Mouse (Mus musculus) naive thymus-derived CD4-positive, alpha-beta T cell, adult 2 months (primary cell): ENCODE measurements around the gene Sh3bp1.

Experiments
- DNase-seq: peaks from one replicate; pipeline ENCODE4 v3.0.0-alpha.2; 2011; ENCODE audit warnings: low read depth

The Sh3bp1 gene

DNA sequence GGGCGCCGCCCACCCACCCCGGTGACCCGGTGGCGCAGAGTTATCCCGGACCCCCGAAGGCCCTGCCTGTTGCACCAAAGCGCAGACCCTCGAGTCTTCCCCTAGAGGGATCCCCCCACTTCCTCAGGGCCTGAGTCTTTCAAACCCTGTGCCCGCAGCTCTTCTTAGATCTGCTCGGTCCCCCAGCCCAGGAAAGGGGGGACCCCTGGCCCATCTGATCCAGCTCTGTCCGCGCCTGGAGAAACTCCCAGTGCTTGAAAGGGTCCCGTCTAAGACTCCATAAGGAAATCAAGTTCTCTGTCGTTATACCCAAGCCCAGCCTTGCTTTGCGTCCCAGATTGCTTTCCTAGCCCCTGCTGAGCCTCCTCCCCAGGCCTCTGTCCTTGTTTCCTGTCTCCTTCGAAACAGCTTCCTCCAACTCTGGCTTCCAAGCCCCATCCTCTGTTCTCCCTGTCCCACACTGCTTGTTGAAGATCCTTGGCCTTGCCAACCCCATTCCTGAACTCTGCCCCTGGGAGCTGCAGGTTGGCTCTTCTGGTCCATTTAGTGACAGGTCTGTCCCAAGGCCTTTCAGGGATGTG is 21.7 kb upstream of the Sh3bp1 start:
- DNase-seq: peak; percentile 45

DNA sequence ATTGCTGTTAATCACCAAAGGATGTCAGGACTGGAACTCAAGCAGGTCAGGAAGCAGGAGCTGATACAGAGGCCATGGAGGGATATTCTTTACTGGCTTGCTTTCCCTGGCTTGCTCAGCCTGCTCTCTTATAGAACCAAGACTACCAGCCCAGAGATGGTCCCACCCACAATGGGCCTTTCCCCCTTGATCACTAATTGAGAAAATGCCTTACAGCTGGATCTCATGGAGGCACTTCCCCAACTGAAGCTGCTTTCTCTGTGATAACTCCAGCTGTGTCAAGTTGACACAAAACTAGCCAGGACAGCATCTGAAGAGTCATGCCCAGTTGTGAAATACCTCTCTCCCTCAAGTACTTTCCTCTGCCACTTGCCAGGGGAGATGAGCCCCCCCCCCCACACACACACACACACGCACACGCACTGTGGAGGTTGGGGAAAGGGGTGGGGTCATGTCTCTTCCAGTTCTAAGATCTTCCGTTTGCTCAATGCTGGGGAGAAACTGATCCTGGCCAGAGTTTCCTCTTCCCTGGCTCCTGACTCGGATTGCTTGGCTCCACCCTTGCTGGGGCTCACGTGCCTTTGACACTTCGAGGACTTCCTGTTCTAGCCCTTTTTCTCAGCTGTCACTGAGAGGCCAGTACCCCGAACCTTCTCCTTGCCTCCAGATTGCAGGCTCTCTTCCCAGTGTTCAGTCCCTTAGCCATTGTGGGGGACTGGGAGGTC is 20.6 kb upstream of the Sh3bp1 start:
- peak; percentile 58 for DNase-seq

DNA sequence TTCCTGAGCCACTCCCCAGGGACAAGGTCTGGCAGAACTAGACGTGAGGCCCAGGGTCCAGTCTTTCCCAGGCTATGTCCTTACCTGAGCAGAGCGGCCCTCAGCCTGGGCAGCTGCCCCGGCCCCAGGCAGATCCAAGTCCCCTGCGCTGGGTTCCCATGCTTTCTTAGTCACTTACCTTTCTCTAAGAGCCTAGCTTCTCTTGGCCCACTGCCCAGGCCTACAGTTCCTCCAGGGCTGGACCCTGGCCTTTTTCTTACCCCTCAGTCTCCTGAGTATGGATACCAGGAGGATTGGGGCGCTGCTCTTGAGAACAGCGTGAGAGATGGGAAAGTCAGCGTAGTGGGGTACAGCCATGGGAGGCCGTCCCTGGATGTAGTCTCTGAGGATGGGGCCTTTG is 19.1 kb upstream of the Sh3bp1 start:
- no peak for DNase-seq

DNA sequence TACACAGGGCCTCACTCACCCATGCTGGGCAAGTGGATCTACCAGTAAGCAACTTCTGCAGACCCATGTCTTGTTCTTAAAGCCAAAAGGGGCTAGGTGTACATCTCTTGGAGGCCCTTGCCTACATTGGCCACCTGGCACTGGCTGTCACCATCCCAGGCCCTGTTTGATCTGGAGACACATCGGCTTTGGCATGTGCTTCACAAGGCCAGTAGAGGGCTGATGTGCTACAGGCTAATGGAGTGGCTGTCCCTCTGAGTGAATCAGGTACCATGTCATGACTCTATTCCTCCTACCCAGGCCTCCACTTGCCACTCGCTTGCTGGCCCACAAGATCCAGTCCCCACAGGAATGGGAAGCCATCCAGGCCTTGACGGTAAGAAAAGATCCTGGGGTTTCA is 17.7 kb upstream of the Sh3bp1 start:
- peak; percentile 35 for DNase-seq

DNA sequence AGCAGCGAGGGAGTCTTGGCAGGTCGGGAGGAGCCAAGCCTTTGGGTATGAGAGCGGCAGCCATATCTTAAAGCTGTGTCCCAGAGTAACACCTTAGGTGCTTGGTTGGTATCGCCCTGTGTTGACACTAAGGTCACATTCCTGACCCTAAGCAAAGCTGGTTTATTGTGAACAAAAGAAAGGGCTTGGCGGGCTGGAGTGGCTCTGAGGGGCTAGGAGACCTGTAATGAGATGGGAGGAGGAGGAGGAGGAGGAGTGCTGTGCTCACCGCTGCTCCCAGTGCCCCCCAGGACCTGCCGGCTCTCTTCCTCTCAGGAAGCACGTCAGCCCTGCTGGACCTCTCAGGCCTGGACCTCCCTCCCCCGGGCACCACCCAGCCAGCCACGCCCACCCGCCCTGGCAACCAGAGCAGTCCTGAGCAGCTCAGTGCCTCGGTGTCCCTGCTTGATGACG is 10.1 kb upstream of the Sh3bp1 start:
- DNase-seq: no peak

DNA sequence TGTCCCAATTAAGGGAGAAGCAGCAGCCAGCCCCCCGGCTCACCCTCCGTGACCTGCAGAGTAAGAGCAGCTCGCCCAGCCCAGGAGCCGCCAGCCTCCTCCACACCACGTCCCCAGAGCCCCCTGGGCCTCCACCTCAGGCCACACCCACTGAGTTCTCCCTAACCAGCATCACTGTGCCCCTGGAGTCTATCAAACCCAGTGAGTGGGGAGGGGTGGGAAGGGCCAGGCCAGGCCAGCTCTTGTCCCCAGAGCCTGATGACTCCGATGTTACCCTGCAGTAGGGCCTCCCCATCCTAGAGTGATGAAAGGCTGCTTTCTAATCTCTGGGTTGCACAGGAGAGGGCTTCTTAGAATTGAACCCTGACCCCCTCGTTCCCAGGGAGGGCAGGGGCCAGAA is 7.1 kb upstream of the Sh3bp1 start:
- no peak for DNase-seq

DNA sequence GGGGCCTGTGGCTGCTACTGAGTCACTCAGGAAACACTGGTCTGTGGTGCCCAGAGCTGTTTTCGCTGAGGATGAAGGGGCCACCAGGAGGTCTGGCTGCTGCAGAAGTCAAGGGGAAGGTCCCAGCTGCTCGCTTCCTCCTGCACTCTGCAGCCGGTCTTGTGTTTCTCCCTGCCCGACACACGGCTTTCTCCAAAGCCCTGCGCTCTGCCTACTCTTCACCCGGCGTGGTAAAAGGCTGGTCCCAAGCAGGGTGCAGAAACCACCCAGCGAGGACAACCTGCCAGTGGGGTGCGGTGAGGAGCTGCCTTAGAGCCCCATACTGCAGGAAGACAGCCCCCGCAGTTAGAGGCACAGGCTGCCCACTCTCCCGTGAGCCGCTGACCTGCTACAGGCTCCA is 4.8 kb upstream of the Sh3bp1 start:
- peak; percentile 54 for DNase-seq

DNA sequence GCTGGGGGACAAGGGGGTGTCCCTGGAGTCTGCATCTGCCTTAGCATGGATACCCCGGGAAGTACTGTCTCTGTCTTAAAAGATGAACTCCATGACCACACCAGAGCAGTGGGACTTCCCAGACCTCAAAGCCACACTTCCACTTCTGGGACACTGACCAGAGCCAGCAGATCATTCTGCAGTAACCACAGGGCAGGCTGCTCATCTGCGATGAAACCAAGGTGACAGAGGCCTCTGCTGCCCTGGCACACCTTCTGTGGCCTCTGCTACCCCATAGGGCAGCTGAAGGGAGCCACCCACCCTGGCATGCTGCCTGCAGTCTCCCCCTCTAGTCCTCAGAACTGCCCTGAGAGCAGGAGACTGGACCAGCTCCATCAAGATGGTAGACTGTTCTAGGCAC is 3.8 kb upstream of the Sh3bp1 start:
- DNase-seq: no peak

DNA sequence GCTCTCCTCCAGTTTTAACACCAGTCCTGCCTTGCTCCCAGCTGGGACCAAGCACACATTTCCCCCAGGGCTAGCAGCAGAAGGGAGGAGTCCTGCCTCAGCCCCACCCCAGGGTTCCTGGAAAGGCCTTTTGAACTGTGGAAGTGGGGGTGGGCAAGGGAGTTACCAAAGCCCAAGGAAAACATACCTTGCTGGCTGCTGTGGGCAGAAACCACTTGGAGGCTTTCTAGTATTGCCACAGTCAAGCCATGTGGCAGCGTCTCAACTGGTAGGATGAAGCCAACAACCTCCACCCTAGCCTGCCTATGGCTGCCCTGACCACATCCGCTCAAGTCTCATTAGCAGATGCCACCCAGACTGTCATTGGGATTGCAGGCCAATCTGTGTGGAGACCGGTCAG is 3.4 kb upstream of the Sh3bp1 start:
- peak; percentile 65 for DNase-seq

DNA sequence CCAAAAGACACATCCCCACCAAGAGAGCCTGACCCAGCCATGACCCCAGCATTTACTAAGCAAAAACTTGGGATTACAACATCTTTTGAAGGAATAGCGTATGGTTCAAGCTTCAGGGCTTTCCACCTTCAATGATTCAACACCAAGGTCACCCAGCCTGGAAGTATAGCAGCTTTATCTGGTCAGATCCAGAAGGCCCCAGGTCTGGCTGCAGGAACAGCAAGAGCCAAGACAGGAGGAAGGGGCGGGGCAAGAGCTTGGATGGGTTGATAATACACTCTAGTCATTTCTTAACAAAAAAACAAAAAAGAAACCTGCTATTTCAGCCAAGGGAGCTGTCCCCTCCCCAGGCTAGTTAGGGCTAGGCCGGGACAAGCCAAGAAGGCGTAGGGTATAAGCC is 2.1 kb upstream of the Sh3bp1 start:
- DNase-seq: no peak

DNA sequence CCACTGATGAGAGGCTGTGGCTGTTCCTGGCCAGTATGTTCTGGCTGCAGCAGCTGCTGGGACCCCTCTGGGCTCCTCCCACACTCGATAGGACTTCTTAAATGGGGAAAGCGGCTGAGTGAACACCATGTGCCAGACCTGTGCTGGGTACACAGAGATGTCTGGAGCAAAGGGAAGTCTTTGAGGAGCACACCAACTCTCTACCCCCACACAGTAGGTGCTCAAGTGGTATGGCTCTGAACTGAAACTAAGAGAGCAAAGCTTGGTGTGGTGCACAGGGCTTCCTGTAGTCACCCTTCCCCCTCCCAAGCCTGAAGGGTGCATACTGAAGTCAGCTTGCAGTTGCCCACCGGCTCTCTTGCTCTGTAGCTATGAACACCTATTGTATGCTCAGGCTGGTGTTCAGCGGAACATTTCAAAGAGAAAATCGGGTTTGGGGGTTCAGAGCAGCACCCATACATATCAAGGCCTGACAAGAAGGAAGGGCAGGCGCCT is 1.0 kb upstream of the Sh3bp1 start:
- peak; percentile 75 for DNase-seq

DNA sequence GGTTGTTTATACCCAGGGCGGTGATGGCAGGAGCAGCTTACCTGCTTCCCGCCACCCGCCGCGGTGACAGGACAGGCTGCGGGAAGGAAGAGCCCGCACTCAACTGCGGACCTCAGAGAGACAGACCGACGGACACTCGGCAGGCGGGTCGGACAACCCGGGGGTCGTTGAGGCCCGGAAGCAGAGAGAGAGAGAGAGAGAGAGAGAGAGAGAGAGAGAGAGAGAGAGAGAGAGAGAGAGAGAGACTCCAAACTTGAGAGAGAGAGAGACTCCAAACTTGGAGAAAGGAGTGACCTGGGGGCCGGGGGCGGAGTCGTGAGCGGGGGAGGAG is 194 bp upstream of the Sh3bp1 start, which contains the start of gene Gm49510:
Gene Gm49510 (plus strand): TSS at position 259 of the 331 bp plus-strand sequence.
- no peak for DNase-seq

DNA sequence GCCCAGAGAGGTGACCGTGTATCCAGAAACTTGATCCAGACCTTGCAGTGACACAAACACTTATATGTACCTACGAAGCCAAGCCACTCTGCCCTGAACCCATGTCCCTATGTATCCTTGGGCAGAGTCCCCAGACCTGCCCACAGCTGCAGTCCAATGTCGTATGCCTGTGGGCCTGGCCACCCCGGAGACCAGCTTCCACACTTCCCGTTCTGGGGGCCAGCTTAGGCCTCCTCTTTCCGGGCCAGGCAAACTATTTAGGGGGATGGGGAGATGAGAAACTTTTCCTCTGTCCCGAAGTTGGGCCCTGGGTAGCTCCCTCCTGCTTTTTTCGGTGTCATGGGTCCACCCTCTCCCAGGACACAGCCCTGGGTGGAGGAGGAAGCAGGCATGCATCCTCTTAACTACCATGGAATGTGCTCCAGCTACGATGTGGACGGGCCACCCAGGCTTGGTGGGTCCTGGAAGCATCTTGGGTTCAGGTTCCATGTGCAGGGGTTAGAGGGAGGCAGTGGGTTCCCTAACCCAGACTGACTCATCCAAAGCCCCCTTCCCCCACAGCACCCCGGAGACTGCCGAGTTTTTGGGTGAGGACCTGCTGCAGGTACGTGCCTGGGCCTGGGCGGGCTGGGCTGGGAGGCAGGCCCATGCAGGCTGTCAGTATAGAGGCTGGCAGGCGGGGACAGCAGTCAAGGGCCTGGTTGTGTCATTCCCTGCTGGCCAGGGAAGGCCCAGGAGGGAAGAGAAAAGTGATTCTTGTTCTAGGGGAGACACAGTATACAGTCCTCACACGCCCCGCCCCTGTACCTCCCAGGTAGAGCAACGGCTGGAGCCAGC is 1.2 kb downstream of the Sh3bp1 start:
- DNase-seq: peak; percentile 31

DNA sequence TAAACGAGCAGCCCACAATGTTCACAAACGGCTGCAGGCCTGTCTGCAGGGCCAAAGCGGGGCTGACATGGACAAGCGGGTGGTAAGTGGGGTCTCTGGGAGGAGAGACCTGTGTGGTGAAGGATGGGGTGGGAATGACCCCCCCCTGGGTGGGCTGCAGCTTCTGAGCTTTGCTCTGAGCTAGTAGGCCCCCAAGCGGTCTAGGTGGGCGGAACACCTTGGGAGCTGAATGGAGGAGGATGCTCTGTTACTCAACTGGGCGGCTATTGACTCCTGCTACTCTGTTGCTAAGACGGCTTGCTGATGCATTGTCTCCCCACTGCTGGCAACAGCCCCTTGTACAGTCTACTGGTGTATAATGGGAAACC is 1.8 kb downstream of the Sh3bp1 start:
- peak; percentile 47 for DNase-seq

DNA sequence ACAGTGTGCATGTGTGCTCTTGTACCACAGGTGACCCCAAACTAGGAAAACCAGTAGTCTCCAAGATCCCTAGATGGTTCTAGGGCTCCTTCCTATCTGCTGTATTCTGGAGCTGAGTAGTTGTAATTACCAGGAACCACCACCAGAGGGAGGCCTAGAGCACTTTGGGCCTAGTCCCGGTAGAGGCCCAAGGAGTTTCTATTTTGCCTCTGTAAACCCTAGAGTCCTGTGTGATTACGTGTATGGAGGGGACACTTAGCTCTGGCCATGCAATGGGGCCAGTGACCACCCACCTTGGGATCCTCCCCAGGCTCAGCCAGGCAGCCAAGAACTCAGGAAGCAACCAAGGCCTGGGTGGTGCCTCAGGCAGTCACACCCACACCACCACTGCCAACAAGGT is 3.7 kb downstream of the Sh3bp1 start:
- DNase-seq: peak; percentile 92

DNA sequence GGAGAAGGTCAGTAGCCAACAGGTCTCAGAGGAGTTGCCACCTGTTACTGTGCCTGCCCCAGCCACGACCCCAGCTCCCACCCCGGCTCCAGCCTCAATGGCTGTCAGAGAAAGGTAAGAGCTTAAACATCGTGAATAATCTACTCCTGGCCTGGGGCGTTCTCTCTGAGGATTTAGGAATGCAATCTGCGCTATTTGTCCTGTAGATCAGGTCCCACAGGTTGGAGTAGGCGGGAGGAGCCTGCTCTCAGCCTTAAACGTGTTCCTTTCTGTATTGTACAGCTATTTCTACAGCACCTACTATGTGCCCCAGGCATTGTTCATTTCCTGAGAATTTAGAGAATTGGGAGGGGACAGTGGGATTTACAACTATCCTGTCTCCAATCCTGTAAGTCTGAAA is 8.8 kb downstream of the Sh3bp1 start:
- no peak for DNase-seq

DNA sequence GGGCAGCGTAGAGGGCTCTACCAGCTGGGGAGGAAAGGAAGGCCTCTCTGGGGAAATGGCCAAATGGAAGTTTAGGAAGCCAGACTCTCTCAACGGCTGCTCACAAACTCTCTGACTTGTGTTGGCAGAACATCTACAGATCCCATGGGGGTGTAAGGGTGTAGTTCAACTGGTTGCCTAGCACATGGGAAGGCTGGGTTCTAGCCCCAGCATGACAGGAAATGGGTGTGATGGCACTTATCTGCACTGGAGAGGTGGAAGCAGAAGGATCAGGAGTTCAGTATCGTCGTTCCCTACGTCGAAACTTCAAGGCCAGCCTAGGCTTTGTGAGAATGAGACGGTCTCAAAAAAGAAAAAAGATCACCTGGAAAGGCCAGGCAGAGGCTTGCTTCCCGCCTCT is 9.4 kb downstream of the Sh3bp1 start:
- no peak for DNase-seq

DNA sequence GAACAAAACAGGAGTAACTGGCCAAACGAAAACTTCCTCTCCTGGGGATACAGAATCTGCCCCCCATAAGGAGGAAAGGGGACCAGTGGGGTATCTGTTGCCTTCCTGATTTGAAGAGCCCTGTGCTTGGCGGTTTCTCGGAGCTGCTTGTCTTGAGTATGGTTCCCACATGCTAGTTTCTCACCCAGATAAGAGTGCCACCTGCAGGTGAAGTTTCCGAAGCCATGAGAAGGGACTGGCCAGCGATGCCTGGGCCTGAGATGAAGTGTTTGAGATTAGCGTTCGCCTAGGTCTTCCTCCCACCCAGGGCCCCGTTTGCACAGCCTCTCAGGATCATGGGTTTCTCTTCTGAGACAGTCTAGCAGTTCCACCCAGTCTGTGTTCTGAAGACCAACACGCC is 12.5 kb downstream of the Sh3bp1 start:
- peak; percentile 68 for DNase-seq

DNA sequence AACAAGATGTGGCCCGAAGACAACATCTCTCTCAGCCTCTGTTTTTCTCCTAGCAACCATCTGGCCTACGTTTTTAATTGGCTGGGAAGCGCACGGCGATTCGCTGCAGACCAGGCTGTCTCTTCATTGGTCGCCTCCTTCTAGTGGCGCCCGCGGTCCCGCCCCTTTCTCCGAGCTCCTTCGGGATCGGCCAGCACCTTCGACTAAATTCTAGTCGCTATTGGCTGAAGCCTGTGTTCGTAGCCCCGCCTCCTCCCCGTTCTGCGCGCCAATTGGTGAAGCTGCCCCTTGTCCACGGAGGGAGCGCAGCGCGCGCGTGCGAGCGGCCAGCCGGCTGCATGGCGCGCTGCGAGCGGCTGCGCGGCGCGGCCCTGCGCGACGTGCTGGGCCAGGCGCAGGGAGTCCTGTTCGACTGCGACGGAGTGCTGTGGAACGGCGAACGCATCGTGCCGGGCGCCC is 14.1 kb downstream of the Sh3bp1 start, which contains the start of gene Pdxp:
Gene Pdxp (plus strand): TSS at position 288 of the 459 bp plus-strand sequence.
- DNase-seq: peak; percentile 97

DNA sequence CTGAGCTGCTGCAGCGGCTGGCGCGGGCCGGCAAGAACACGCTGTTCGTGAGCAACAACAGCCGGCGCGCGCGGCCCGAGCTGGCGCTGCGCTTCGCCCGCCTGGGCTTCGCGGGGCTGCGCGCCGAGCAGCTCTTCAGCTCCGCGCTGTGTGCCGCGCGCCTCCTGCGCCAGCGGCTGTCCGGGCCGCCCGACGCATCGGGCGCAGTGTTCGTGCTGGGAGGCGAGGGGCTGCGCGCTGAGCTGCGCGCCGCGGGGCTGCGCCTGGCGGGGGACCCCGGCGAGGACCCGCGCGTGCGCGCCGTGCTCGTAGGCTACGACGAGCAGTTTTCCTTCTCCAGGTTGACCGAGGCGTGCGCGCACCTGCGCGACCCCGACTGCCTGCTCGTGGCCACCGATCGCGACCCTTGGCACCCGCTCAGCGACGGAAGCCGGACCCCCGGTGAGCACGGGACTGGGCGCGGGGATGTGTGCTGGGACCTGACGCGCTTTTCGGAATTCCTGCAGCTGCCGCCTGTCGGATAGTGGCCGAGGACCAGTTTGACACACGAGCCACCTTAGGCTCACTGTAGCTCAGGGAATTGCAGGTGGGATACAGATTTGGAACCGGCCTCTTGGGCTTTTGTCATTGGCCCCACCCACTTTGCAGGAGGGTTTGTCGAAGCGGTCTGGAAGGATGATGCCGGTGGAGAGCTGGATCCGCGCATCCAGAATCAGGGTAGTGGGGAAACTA is 14.7 kb downstream of the Sh3bp1 start:
- peak; percentile 53 for DNase-seq

DNA sequence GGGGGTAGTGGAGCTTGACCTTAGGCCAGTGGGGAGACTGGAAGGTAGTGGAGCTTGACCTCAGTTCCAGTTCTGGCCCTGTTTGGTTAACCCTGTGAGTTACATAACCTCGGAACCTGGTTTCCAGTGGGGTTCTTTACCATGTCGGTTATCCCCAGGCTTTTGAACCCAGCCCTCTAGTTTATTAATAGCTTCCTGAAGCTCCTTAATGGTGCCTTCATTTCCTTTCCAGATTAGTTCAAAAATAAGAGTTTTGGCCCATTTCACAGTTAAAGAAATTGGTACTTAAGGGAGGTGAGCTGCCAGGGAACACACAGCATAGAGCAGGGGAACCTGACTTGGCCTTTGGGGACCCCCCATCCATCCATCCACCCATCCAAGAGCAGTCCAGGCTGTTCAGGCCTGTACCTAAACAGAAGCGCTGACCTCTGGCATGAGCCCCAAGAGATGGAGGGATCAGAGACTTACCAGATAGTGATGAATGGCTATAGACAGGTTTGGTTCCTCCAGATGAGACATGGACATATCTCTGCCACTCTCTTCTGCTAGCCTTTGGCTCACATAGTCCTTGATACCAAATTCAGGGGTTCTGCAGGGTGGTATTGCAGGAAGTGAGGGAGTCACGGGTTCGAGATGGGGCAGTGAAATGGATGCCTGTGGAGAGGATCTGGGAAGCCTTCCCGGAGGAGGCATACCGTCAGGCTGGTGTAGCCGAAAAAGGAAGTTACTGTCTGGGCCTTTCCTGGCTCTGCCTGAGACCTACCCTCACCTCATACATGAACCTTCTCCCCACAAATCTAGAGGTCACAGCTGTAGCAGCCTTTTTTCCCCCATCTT is 15.5 kb downstream of the Sh3bp1 start:
- DNase-seq: no peak
